Mouse (Mus musculus): Measurements from ENCODE around the gene Calm2.

- TF ChIP-seq CTCF (IDR thresholded peaks at IDR 0.05; ENCODE audit: extremely low read depth, insufficient read depth, low read length), result no peak
- TF ChIP-seq POLR2A (IDR thresholded peaks at IDR 0.05; ENCODE audit: extremely low read depth, insufficient read depth, low read length), result no peak
Measured at GRCm38 (mm10) chr17:87453336-87453735, 6.6 kb upstream of the Calm2 start.
